Mouse (Mus musculus) midbrain, embryonic 11.5 days (tissue): Measurements from ENCODE around the gene Dand5. TPM values are rescaled to one million over a fixed set of nuclear protein-coding genes. Genes with fewer than 3 reads are reported as not detected.

Experiments
- ATAC-seq: fragments of 200-750 bp; cut with Nextera tagmentation; 2 replicates; pipeline ENCODE4 v1.8.0; 2017; ENCODE audit warnings: moderate TSS enrichment, moderate library complexity; ENCODE audit not compliant: low FRiP score
- DNase-seq: peaks from one replicate; pipeline ENCODE4 v3.0.0; 2015; ENCODE audit warnings: low spot score; ENCODE audit errors: missing footprints
- H3K27ac ChIP-seq: fragments of 300-500 bp; sonication (generic); 2 replicates; pipeline ENCODE4 v1.5.1; 2014; ENCODE audit warnings: low read depth, low read length
- H3K27me3 ChIP-seq: fragments of 300-500 bp; sonication (generic); 2 replicates; pipeline ENCODE4 v1.6.1; 2014; ENCODE audit warnings: mild to moderate bottlenecking, low read length, moderate library complexity, mixed read lengths; ENCODE audit not compliant: control insufficient read depth, insufficient read depth
- H3K36me3 ChIP-seq: fragments of 300-500 bp; sonication (generic); 2 replicates; pipeline ENCODE4 v1.6.1; 2014; ENCODE audit warnings: mild to moderate bottlenecking, low read length, moderate library complexity, mixed read lengths; ENCODE audit not compliant: control insufficient read depth, insufficient read depth
- H3K4me1 ChIP-seq: fragments of 300-500 bp; sonication (generic); 2 replicates; pipeline ENCODE4 v1.6.1; 2014; ENCODE audit warnings: low read length; ENCODE audit not compliant: control insufficient read depth, insufficient read depth
- H3K4me2 ChIP-seq: fragments of 300-500 bp; sonication (generic); 2 replicates; pipeline ENCODE4 v1.6.1; 2014; ENCODE audit warnings: mild to moderate bottlenecking, moderate library complexity
- H3K4me3 ChIP-seq: fragments of 300-500 bp; sonication (generic); 2 replicates; pipeline ENCODE4 v1.5.1; 2014; ENCODE audit warnings: low read depth, low read length
- H3K9ac ChIP-seq: fragments of 300-500 bp; sonication (generic); 2 replicates; pipeline ENCODE4 v1.6.1; 2014; ENCODE audit warnings: low read length
- H3K9me3 ChIP-seq: fragments of 300-500 bp; sonication (generic); 2 replicates; pipeline ENCODE4 v1.6.1; 2016; ENCODE audit warnings: low read length; ENCODE audit not compliant: control insufficient read depth
- WGBS: fragments of 180-500 bp; shearing (Covaris S2); extraction: QIAGEN DNeasy Blood & Tissue Kit; methylation state at CpG from one replicate; pipeline ENCODE4 v1.1.7; 2014; 5-methylcytosine and 5-hydroxymethylcytosine counted together
- microRNA-seq: library from miRNA; unstranded; fragments of <30 nt; microRNA quantifications from one replicate; pipeline ENCODE4, GENCODE M21; 2017
- polyA plus RNA-seq: library from polyadenylated mRNA; unstranded; fragments of >200 nt; fragmentation: Nextera tagmentation; extraction: Ambion mirVana; gene quantifications from 2 replicates; pipeline ENCODE4 v1.2.1, GENCODE M21; 2014

The Dand5 gene
- polyA plus RNA-seq, 1 experiment from 2014 or later = 4.6 TPM

DNA sequence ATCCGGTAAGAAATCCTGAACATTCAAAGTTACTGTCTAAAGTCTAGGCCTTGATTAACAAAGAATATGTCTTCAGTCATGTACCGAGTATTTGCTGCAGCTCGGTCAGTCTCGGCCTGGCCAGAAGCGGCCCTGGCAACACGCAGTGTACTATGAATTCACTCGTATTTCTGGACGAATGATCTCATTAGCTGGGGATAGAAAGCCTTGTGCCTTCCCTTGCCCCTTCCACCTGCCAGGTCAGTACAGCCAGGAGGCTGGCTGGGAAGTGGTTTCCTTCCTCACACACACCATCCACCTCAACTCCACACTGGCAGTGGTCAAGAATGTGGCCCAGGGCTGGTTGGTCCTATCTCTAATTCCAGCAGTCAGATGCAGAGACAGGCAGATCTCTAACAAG lies 53.3 kb downstream of the Dand5 start:
- no peaks in the 10 kb centered on the region for H3K9me3 ChIP-seq
- H3K4me3 ChIP-seq = no peak overlapping the region
- H3K27me3 ChIP-seq = peaks cover 99% of the 10 kb centered on the region
- ATAC-seq (no peak), DNase-seq (no peak)
- H3K36me3 ChIP-seq = no peaks in the 10 kb centered on the region
- peaks cover 16% of the 10 kb centered on the region for H3K4me1 ChIP-seq
- 79% methylated on average over 8 of the region's 8 CpGs for WGBS
- H3K4me2 ChIP-seq = no peak overlapping the region
- no peak overlapping the region for H3K27ac ChIP-seq
- no peak overlapping the region for H3K9ac ChIP-seq

DNA sequence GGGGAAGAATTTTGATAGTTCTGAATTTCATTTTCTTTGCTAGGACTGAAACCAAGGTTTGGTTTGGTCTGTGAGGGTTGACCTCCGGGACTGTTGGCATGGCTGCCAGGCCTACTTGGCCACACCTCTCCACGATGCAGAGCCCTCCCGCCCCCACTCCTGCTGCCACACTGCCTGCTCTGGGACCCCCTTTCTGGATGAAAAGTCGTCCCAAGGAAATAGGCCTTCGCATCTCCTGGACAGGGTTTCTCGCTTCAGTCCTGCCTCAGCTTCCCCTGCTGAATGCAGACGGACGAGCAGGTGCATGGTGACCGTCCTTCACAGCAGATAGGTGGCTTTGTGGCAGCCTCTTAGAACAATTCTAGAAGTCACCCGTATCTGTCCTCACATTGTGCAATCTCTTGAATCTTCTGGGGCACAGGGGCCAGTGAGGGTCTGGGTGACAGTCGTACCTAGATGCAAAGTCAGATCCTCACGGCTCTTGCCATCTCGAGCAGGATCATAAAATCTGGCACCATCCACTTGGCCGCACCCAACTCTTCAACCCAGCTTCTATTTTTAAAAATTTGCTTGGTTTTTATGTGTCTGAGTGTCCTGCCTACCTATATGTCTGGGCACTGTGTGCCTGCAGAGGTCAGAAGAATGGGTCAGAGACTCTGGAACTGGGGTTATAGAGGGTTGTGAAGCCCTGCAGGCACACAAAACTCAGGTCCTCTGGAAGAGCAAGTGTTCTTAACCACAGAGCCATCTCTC lies 54.1 kb downstream of the Dand5 start:
- no peak for ATAC-seq
- 88% methylated on average over 14 of the region's 14 CpGs for WGBS
- H3K4me1 ChIP-seq = peaks cover 16% of the 10 kb centered on the region

DNA sequence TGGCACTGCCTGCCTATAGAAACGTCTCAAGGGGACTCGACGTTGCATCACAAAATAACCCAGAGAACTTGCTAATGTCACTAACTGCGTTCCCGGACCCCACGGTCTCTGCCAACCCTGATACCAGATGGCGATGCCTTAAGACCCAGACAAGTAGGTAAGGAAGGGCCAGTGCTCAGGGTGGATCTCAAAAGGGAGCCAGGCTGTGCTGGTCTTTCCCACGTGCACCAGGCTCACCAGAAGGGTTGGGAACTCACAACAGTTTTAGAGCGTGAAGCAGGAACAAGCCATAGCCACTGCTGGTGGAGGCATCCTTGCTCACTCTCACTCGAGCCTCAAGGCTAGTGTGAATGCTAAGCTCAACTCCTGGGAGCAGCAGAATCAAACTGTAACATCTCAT lies 55.4 kb downstream of the Dand5 start:
- Histone ChIP-seq H3K27me3 (peaks cover 95% of the 10 kb centered on the region), H3K9ac (no peak overlapping the region), H3K36me3 (no peaks in the 10 kb centered on the region), H3K4me2 (no peak overlapping the region), H3K9me3 (no peaks in the 10 kb centered on the region), H3K27ac (no peak overlapping the region), H3K4me1 (peaks cover 16% of the 10 kb centered on the region), H3K4me3 (no peak overlapping the region)
- DNase-seq (no peak), ATAC-seq (no peak)
- WGBS = 80% methylated on average over 10 of the region's 10 CpGs

More for the DNA sequence above, 54.1 kb downstream of the Dand5 start:
- Histone ChIP-seq H3K36me3 (no peaks in the 10 kb centered on the region), H3K9me3 (no peaks in the 10 kb centered on the region), H3K27ac (no peak overlapping the region), H3K9ac (no peak overlapping the region), H3K27me3 (peaks cover 99% of the 10 kb centered on the region), H3K4me2 (no peak overlapping the region), H3K4me3 (no peak overlapping the region)
- DNase-seq = no peak

DNA sequence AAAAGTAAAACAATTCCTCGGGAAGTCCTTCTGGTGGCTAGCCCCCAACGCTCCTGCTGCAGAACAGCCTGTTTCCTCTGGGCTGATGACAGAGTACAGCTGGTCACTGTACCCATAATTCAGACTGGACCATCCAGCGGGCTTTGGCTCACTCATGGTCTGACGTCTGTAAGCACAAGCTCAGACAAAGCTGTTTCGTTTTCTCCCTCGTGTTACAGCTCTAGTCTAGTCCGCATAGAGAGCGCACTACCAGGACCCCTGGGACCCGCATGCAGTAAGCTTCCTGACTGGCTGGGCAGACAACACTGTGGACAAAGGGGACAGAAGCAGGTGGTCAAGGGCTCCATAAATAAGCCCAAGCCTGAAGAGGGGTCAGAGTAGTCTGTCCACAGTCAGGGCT lies 56.2 kb downstream of the Dand5 start:
- no peak for ATAC-seq
- DNase-seq = no peak
- H3K4me3 ChIP-seq = no peak overlapping the region
- peaks cover 89% of the 10 kb centered on the region for H3K27me3 ChIP-seq
- no peaks in the 10 kb centered on the region for H3K9me3 ChIP-seq
- no peak overlapping the region for H3K27ac ChIP-seq
- WGBS = 54% methylated on average over 9 of the region's 9 CpGs
- H3K36me3 ChIP-seq = no peaks in the 10 kb centered on the region
- peaks cover 12% of the 10 kb centered on the region for H3K4me1 ChIP-seq
- H3K4me2 ChIP-seq = no peak overlapping the region
- no peak overlapping the region for H3K9ac ChIP-seq

DNA sequence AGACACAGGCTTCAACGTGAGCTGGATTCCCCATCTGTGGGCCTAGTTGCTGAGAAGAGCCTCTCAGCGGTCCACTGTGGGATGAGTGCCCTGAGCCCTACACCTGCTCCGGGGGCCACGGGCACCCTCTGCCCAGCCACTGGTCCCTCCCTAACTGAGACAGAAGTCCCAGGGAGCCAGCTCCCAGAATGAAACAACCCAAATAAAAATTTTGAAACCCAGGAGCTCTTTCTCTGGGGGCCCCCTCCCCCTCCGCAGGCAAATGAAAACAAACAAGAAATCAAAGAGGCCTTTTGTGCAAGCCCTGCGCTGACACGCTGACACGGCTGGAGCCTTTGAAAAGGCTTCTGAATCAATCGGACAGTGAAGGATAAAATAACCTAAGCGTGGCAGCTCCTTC lies 57.0 kb downstream of the Dand5 start:
- Histone ChIP-seq H3K9ac (no peak overlapping the region), H3K27ac (no peak overlapping the region), H3K4me1 (peaks cover 12% of the 10 kb centered on the region), H3K27me3 (peaks cover 87% of the 10 kb centered on the region), H3K9me3 (no peaks in the 10 kb centered on the region), H3K4me3 (no peak overlapping the region), H3K4me2 (no peak overlapping the region), H3K36me3 (no peaks in the 10 kb centered on the region)
- DNase-seq (no peak), ATAC-seq (no peak)
- WGBS = 10% methylated on average over 10 of the region's 10 CpGs

Small RNAs within 50 kb of the gene (microRNA-seq; reads per million reads assigned to microRNA genes)
- 4.7 reads per million, percentile 22 among the genes with 10 or more reads in this experiment for gene Mir7069

Other genes with a start within 250 kb of the Dand5 start
- 49.9 and 52.9 TPM in 2 replicates for gene Ier2, start 160.0 kb downstream of the Dand5 start, polyA plus RNA-seq
- 39.9 and 45.6 TPM in 2 replicates for gene Trmt1, start 136.5 kb downstream of the Dand5 start, polyA plus RNA-seq
- 18.6 and 21.4 TPM in 2 replicates for gene Nacc1, start 135.0 kb downstream of the Dand5 start, polyA plus RNA-seq
- 5.1 and 6.5 TPM in 2 replicates for gene Lyl1, start 121.4 kb downstream of the Dand5 start, polyA plus RNA-seq
- gene G430095P16Rik, start 99.8 kb downstream of the Dand5 start, polyA plus RNA-seq = 1.6 and 1.9 TPM in 2 replicates
- 2.2 and 2.5 TPM in 2 replicates for gene Nfix, start 22.5 kb downstream of the Dand5 start, polyA plus RNA-seq
- 37.3 and 37.8 TPM in 2 replicates for gene Gadd45gip1, start 8.7 kb upstream of the Dand5 start, polyA plus RNA-seq
- 87.7 and 100 TPM in 2 replicates for gene Rad23a, start 17.8 kb upstream of the Dand5 start, polyA plus RNA-seq
- 708 and 747 TPM in 2 replicates for gene Calr, start 24.1 kb upstream of the Dand5 start, polyA plus RNA-seq
- 77.4 and 84.4 TPM in 2 replicates for gene Farsa, start 34.2 kb upstream of the Dand5 start, polyA plus RNA-seq
- gene Syce2, start 49.3 kb upstream of the Dand5 start, polyA plus RNA-seq = 53.2 and 58.8 TPM in 2 replicates
- gene Gcdh, start 71.1 kb upstream of the Dand5 start, polyA plus RNA-seq = 24.6 and 31.8 TPM in 2 replicates
- 13.7 and 14.4 TPM in 2 replicates for gene Klf1, start 79.1 kb upstream of the Dand5 start, polyA plus RNA-seq
- 4.3 and 4.6 TPM in 2 replicates for gene Dnase2a, start 85.7 kb upstream of the Dand5 start, polyA plus RNA-seq
- gene Mast1, start 114.5 kb upstream of the Dand5 start, polyA plus RNA-seq = 8.8 and 10.2 TPM in 2 replicates
- gene Rtbdn, start 124.2 kb upstream of the Dand5 start, polyA plus RNA-seq = 0.15 TPM in 1 of 2 replicates, not detected in the other
- not detected in 2 replicates for gene Gm49661, start 146.6 kb upstream of the Dand5 start, polyA plus RNA-seq
- gene Prdx2, start 146.8 kb upstream of the Dand5 start, polyA plus RNA-seq = 1,298 and 1,349 TPM in 2 replicates
- 113 and 121 TPM in 2 replicates for gene Rnaseh2a, start 146.9 kb upstream of the Dand5 start, polyA plus RNA-seq
- gene Junb, start 155.9 kb upstream of the Dand5 start, polyA plus RNA-seq = 3.4 and 4.5 TPM in 2 replicates
- gene Hook2, start 167.8 kb upstream of the Dand5 start, polyA plus RNA-seq = 11.4 and 11.8 TPM in 2 replicates
- gene Best2, start 191.7 kb upstream of the Dand5 start, polyA plus RNA-seq = not detected in 2 replicates
- 129 TPM in 2 replicates for gene Asna1, start 202.5 kb upstream of the Dand5 start, polyA plus RNA-seq
- gene Trir, start 204.0 kb upstream of the Dand5 start, polyA plus RNA-seq = 164 and 180 TPM in 2 replicates
- 19.5 and 19.9 TPM in 2 replicates for gene Tnpo2, start 214.1 kb upstream of the Dand5 start, polyA plus RNA-seq
- gene Fbxw9, start 237.2 kb upstream of the Dand5 start, polyA plus RNA-seq = 22.4 and 25.8 TPM in 2 replicates
- 0.53 TPM in 1 of 2 replicates, not detected in the other for gene Gm5741, start 245.2 kb upstream of the Dand5 start, polyA plus RNA-seq
- 65.5 and 66.8 TPM in 2 replicates for gene Dhps, start 248.9 kb upstream of the Dand5 start, polyA plus RNA-seq